Mouse (Mus musculus) megakaryocyte, embryonic 14.5 days (primary cell): ENCODE results near the gene Lsp1. TPM values are rescaled to one million over a fixed set of nuclear protein-coding genes. Genes with fewer than 3 reads are reported as not detected.

Experiments used
- H3K27me3 ChIP-seq: replicated peaks from 2 replicates; pipeline ENCODE3; 2012; ENCODE audit warnings: inconsistent platforms
- H3K36me3 ChIP-seq: replicated peaks from 2 replicates; pipeline ENCODE3; 2012; ENCODE audit warnings: low read length, inconsistent platforms, mixed read lengths
- H3K4me1 ChIP-seq: 2 replicates; pipeline ENCODE4 v1.6.1; 2012; ENCODE audit warnings: inconsistent platforms
- H3K4me3 ChIP-seq: replicated peaks from 2 replicates; pipeline ENCODE3; 2012; ENCODE audit warnings: moderate library complexity, mild to moderate bottlenecking, inconsistent platforms
- H3K9me3 ChIP-seq: 2 replicates; pipeline ENCODE4 v1.6.1; 2012; ENCODE audit warnings: inconsistent platforms
- FLI1 ChIP-seq: IDR thresholded peaks from 2 replicates; pipeline ENCODE4 v1.6.1; 2012; ENCODE audit warnings: low read length, inconsistent platforms, mixed read lengths
- GATA1 ChIP-seq: IDR thresholded peaks from 3 replicates; pipeline ENCODE4 v1.6.1; 2012; ENCODE audit warnings: mixed read lengths, low read length, inconsistent platforms, borderline replicate concordance
- polyA plus RNA-seq: library from polyadenylated mRNA; stranded (reverse); fragments of >175 nt; gene quantifications from 2 replicates; pipeline ENCODE4 v1.2.3, GENCODE M21; 2012; ENCODE audit warnings: low replicate concordance; ENCODE audit not compliant: insufficient read depth

Gene Lsp1
- polyA plus RNA-seq, 1 experiment: 33.2 TPM

DNA sequence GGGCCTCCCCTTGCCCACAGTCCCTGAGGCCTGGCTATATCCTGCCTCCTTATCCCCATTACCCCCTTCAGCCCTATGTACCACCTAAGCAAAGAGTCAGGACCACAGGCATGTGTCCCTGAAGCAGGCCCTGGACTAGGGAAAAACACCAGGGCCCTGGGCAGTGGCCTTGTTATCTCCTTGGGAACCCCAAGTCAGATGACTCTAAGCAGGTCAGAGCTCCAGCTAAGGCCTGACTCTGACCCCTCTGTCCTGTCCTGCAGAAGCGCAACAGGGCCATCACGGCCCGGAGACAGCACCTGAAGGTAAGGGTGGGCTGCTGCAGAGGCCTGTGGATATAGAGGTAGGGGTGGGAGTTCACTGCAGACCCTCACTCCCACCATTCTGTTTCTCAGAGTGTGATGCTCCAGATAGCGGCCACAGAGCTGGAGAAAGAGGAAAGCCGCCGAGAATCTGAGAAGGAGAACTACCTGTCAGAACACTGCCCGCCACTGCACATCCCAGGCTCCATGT, 17.6 kb upstream of the Lsp1 start:
- Histone ChIP-seq H3K4me3 (no peak overlapping the region), H3K9me3 (no peaks in the 10 kb centered on the region), H3K4me1 (peaks cover 18% of the 10 kb centered on the region), H3K27me3 (peaks cover 33% of the 10 kb centered on the region), H3K36me3 (no peaks in the 10 kb centered on the region)
- TF ChIP-seq GATA1: no peak
- TF ChIP-seq FLI1: no peak

DNA sequence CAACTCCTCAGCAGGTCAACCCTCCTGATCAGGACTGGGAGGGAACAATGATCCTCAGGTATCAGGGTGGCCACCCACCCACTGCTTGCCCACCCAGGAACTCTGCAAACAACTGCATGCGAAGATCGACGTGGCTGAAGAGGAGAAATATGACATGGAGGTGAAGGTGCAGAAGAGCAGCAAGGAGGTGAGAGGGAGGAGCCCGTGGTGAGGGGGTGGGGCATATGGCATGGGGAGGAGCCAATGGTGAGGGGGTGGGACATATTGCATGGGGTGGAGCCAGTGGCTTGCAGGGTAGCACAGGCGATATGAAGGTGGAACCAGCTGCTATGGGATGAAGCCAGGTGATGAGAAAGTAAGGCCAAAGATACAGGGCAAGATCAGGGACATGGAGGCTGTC, 17.1 kb upstream of the Lsp1 start:
- no peaks in the 10 kb centered on the region for H3K36me3 ChIP-seq
- peaks cover 29% of the 10 kb centered on the region for H3K27me3 ChIP-seq
- H3K4me3 ChIP-seq: no peak overlapping the region
- TF ChIP-seq FLI1 (no peak), GATA1 (no peak)
- H3K9me3 ChIP-seq: no peaks in the 10 kb centered on the region
- peaks cover 18% of the 10 kb centered on the region for H3K4me1 ChIP-seq

DNA sequence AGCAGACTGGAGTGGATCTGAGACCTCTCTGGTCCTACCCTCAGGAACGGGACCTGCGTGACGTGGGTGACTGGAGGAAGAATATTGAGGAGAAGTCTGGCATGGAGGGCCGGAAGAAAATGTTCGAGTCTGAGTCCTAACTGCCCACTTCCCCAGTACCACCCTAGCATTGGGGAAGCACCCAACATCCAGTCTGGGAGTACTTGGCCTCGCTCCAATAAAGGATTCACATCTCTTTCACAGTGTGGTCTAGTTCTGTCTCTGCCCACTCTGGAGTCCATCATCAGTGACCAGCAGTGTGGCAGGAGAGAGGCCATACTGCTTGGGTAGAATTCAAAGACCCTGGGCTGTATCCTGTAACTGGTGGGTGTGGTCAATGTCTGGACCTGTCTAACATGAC, 16.4 kb upstream of the Lsp1 start:
- Histone ChIP-seq H3K27me3 (peaks cover 22% of the 10 kb centered on the region), H3K4me3 (no peak overlapping the region), H3K9me3 (no peaks in the 10 kb centered on the region), H3K36me3 (no peaks in the 10 kb centered on the region), H3K4me1 (peaks cover 18% of the 10 kb centered on the region)
- no peak for TF ChIP-seq GATA1
- no peak for TF ChIP-seq FLI1

DNA sequence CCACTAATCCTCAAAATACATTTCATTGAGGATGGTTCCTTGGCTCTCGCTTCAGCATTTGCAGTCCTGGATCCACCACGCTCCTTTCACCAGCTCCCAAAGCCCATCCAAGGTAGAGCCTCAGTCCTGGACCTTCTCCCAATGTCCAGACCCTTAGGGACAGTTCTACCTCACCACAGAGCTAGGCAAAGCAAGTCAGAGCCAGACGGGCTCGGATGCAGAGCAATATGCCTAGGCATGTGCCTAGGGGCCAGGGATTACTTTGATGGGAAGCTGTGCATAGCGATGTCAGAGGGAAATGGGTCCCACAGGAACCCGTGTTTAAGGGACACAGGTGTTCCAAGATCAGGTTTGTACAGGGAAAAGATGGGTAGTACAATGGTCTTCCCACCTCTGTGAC, 15.3 kb upstream of the Lsp1 start:
- H3K36me3 ChIP-seq: no peaks in the 10 kb centered on the region
- no peaks in the 10 kb centered on the region for H3K9me3 ChIP-seq
- H3K4me1 ChIP-seq: peaks cover 18% of the 10 kb centered on the region
- TF ChIP-seq FLI1: no peak
- TF ChIP-seq GATA1: no peak
- H3K4me3 ChIP-seq: no peak overlapping the region
- peaks cover 15% of the 10 kb centered on the region for H3K27me3 ChIP-seq

DNA sequence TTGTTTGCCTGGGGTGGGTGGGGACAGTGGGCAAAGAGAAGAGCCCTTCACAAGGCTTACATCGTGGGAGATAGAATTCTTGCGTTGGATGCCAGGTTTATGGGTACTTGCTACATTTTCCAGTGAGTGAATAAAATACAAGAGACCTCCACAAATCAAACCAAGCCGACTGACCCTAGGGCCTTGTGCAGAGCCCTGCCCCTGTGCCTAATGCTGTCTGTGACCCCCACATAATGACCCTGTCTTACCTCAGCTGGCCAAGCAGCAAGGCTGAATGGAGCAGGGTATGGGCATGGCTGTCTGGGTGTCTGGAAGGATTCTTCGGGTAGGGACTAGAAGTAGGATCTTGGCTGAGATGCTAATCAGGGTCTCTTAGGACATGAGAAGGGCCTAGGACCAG, 14.3 kb upstream of the Lsp1 start:
- Histone ChIP-seq H3K27me3 (peaks cover 15% of the 10 kb centered on the region), H3K4me1 (peaks cover 18% of the 10 kb centered on the region), H3K9me3 (no peaks in the 10 kb centered on the region), H3K36me3 (no peaks in the 10 kb centered on the region), H3K4me3 (no peak overlapping the region)
- no peak for TF ChIP-seq GATA1
- no peak for TF ChIP-seq FLI1

DNA sequence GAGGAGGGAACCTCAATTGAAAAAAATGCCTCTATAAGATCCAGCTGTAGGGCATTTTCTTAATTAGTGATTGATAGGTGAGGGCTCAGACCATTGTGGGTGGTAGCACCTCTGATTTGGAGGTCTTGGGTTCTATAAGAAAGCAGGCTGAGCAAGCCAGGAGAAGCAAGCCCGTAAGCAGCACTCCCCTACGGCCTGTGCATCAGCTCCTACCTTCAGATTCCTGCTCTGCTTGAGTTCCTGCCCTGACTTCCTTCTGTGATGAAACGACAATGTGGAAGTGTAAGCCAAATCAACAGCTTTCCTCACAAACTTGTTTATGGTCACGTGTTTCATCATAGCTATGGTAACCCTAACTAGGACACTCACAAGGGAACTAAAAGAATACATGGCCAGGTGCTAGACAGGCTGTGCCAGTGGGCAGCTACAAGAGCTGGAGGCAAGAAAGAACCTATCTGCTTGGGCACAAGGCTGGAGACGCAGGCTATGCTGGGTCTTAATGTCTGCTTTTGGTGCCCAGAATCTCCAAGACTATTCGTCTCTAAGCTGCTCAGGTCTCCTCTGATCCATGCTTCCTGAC, 11.5 kb upstream of the Lsp1 start:
- Histone ChIP-seq H3K36me3 (no peaks in the 10 kb centered on the region), H3K9me3 (no peaks in the 10 kb centered on the region), H3K27me3 (peaks cover 13% of the 10 kb centered on the region), H3K4me1 (peaks cover 4% of the 10 kb centered on the region), H3K4me3 (no peak overlapping the region)
- TF ChIP-seq GATA1: no peak
- no peak for TF ChIP-seq FLI1

DNA sequence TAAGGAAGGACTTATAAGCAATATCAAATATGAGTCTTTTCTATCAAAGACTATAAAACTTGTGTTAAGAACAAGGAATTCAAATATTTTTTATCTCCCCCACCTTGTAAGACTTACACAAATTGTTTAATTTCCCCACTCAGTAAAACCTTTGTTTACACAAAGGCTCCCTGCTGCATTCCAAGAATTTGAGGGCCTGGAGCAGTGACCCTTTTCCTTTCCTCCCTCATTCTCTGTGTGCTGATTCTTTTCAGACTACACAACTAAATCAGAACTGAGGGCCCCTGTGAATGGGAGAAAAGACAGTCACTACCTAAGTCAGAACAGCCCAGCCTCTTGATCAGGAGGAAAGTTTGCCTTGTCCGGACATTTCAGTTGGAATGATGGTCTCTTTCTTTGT, 5.9 kb upstream of the Lsp1 start:
- H3K36me3 ChIP-seq: no peaks in the 10 kb centered on the region
- H3K4me1 ChIP-seq: peaks cover 34% of the 10 kb centered on the region
- H3K4me3 ChIP-seq: no peak overlapping the region
- TF ChIP-seq FLI1 (no peak), GATA1 (no peak)
- no peaks in the 10 kb centered on the region for H3K9me3 ChIP-seq
- H3K27me3 ChIP-seq: peaks cover 14% of the 10 kb centered on the region

DNA sequence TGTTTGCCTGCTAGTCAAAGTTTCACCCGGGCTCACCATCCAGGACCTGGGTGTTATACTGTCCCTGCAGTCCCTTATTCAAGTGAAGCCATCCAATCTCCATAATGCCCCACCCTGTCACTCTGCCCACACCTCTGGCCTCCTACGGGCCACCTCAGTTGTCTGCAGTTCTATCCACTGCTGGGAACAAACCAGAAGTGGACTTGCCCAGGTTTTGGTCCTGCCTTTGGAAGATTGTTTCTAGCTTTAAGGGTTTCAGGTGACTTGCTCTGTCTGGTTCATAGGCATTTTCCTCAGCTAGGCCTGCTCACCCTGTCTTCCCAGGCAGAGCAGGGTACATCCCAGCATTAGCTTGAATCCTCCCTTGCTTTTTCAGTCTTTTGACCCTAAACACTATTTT, 5.4 kb upstream of the Lsp1 start:
- Histone ChIP-seq H3K9me3 (no peaks in the 10 kb centered on the region), H3K4me1 (peaks cover 37% of the 10 kb centered on the region), H3K36me3 (no peaks in the 10 kb centered on the region), H3K27me3 (peaks cover 18% of the 10 kb centered on the region), H3K4me3 (no peak overlapping the region)
- no peak for TF ChIP-seq FLI1
- TF ChIP-seq GATA1: no peak

DNA sequence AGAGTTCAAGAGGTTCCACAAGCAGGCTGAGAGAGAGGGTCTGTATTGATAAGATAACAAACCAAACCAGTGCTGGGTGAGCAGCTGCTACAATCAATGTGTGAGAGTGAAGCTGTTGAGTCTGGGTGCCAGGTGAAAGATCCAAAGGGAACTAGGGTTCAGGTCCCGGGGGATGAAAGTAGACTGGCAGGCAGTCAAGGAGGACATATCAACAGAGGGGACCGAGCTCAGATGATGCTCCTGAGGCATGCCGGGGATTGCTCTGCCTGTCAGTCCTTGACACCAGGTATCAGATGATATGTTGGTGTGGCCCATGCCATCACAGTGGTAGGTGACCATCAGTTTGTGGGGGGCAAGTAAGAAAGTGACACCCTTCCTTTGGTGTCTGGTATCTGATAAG, 3.8 kb upstream of the Lsp1 start:
- Histone ChIP-seq H3K9me3 (no peaks in the 10 kb centered on the region), H3K36me3 (no peaks in the 10 kb centered on the region), H3K27me3 (peaks cover 27% of the 10 kb centered on the region), H3K4me3 (peak overlapping the region; percentile 17), H3K4me1 (peaks cover 51% of the 10 kb centered on the region)
- TF ChIP-seq FLI1: no peak
- TF ChIP-seq GATA1: no peak

DNA sequence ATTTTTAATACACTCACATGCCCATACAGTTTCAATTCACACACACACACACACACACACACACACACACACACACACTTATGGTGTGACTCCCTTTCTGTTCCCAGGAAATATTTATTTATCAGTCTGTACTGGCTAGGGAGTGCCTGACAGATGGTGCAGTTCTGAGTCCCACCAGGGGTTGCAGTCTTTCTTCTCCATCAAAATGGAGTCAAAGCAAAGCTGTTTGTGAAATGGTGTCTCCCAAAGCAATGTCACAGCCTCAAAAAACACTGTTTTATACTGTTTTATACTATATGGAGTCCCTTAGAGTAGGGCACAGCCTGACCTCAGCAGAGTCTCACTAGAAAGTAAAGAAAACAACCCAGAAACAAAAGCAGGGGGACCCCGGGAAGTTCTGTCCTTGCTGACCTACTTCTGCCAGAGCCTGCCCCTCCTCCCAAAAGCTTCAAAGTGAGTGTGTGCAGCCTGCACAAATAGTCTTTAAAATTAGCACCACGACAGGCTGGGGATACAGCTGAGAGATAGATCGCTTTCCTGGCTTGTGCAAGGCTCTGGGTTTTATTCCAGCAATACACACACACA, 3.3 kb upstream of the Lsp1 start:
- peaks cover 56% of the 10 kb centered on the region for H3K4me1 ChIP-seq
- TF ChIP-seq GATA1 (no peak), FLI1 (no peak)
- no peak overlapping the region for H3K4me3 ChIP-seq
- peaks cover 32% of the 10 kb centered on the region for H3K27me3 ChIP-seq
- no peaks in the 10 kb centered on the region for H3K36me3 ChIP-seq
- H3K9me3 ChIP-seq: no peaks in the 10 kb centered on the region
